In genomic region chr2:127775013-127775412, GRCm38 (mm10) we compare ENCODE assay signal across 19 mouse cellular contexts. TPM values are rescaled to one million over a fixed set of nuclear protein-coding genes. Genes with fewer than 3 reads are reported as not detected.
DNase-seq lines count a peak whose midpoint lies in the region; ATAC-seq and TF ChIP-seq lines count a peak whose summit lies in the region.
"Had no signal": no experiment of that assay in that cellular context is flagged by ENCODE, and none has a peak within 500 bp of the region (broad histone marks: within the 10 kb centered on the region; RNA-seq: fewer than 3 reads in every experiment).

No protein-coding gene starts in this region.

- no peak overlapping the region for H3K27ac ChIP-seq in heart, embryonic 11.5 days (ENCODE audit: low read depth, low read length)
- H3K27ac ChIP-seq in midbrain, embryonic 11.5 days (ENCODE audit: low read depth, low read length), result no peak overlapping the region; the same call in 1 of the 2 replicates
- no peak overlapping the region for H3K27ac ChIP-seq in midbrain, postnatal 0 days (ENCODE audit: low read depth, low read length)
- H3K27ac ChIP-seq in neural tube, embryonic 14.5 days (ENCODE audit: low read depth, low read length), result no peak overlapping the region
- H3K27ac ChIP-seq in thymus, adult 2 months (ENCODE audit: control insufficient read depth, insufficient read depth, low read length), result no peak overlapping the region
- H3K27ac ChIP-seq: heart, adult 2 months; lung, embryonic 15.5 days had no signal

- no peaks in the 10 kb centered on the region for H3K27me3 ChIP-seq in heart, embryonic 11.5 days (ENCODE audit: control insufficient read depth, insufficient read depth, low read length)
- H3K27me3 ChIP-seq in midbrain, embryonic 11.5 days (ENCODE audit: control insufficient read depth, insufficient read depth, low read length), result no peaks in the 10 kb centered on the region
- no peaks in the 10 kb centered on the region for H3K27me3 ChIP-seq in midbrain, postnatal 0 days (ENCODE audit: insufficient read depth, low read length)
- H3K27me3 ChIP-seq in neural tube, embryonic 14.5 days (ENCODE audit: control insufficient read depth, insufficient read depth, low read length), result no peaks in the 10 kb centered on the region
- H3K27me3 ChIP-seq in thymus, adult 2 months (ENCODE audit: control insufficient read depth, insufficient read depth, low read length), result no peaks in the 10 kb centered on the region
- H3K27me3 ChIP-seq: lung, embryonic 15.5 days had no signal

- H3K4me3 ChIP-seq in heart, embryonic 11.5 days (ENCODE audit: low read depth, low read length), result no peak overlapping the region
- no peak overlapping the region for H3K4me3 ChIP-seq in midbrain, embryonic 11.5 days (ENCODE audit: low read depth, low read length)
- no peak overlapping the region for H3K4me3 ChIP-seq in midbrain, postnatal 0 days (ENCODE audit: low read depth, low read length)
- no peak overlapping the region for H3K4me3 ChIP-seq in neural tube, embryonic 14.5 days (ENCODE audit: low read depth, low read length)
- no peak overlapping the region for H3K4me3 ChIP-seq in thymus, adult 2 months (ENCODE audit: control insufficient read depth, insufficient read depth, low read length)
- H3K4me3 ChIP-seq: heart, adult 2 months; hindbrain, embryonic 10.5 days; lung, embryonic 15.5 days had no signal

- no peak overlapping the region for H3K9ac ChIP-seq in heart, embryonic 11.5 days (ENCODE audit: low read depth, low read length)
- H3K9ac ChIP-seq in midbrain, embryonic 11.5 days (ENCODE audit: low read length), result no peak overlapping the region
- H3K9ac ChIP-seq in midbrain, postnatal 0 days (replicated peaks; ENCODE audit: low read length, poor library complexity, severe bottlenecking), result no peak overlapping the region
- no peak overlapping the region for H3K9ac ChIP-seq in neural tube, embryonic 14.5 days (replicated peaks; ENCODE audit: low read depth, low read length)
- H3K9ac ChIP-seq: liver, embryonic 14.5 days; lung, embryonic 15.5 days had no signal

- ATAC-seq in heart, embryonic 11.5 days (replicated peaks; ENCODE audit: insufficient number of reproducible peaks, low FRiP score, low TSS enrichment), result no peak
- ATAC-seq in midbrain, embryonic 11.5 days (ENCODE audit: low FRiP score), result peak; percentile 68; the same call in 1 of the 2 replicates
- ATAC-seq in midbrain, postnatal 0 days (ENCODE audit: low FRiP score), result no peak
- peak; percentile 72; the same call in 1 of the 2 replicates for ATAC-seq in neural tube, embryonic 14.5 days (ENCODE audit: low read depth)
- ATAC-seq: activated CD4-positive, CD25-positive, alpha-beta regulatory T cell, adult 4 months; CD4-positive, CD25-positive, alpha-beta regulatory T cell, adult 4 months had no signal

- TF ChIP-seq CTCF in midbrain, postnatal 0 days (IDR thresholded peaks at IDR 0.05), result no peak
- TF ChIP-seq CTCF in thymus, adult 2 months (IDR thresholded peaks at IDR 0.05; ENCODE audit: borderline replicate concordance, control insufficient read depth, extremely low read depth, insufficient read depth, low read length, poor library complexity), result no peak

- H3K36me3 ChIP-seq in heart, embryonic 11.5 days (ENCODE audit: control insufficient read depth, insufficient read depth, low read length), result no peaks in the 10 kb centered on the region
- peaks cover 12% of the 10 kb centered on the region for H3K36me3 ChIP-seq in midbrain, embryonic 11.5 days (ENCODE audit: control insufficient read depth, insufficient read depth, low read length)
- H3K36me3 ChIP-seq in midbrain, postnatal 0 days (ENCODE audit: insufficient read depth, low read length), result 0 out of 2 replicates have a peak, but pooled peaks cover 13% of the 10 kb centered on the region
- 0 out of 2 replicates have a peak, but pooled peaks cover 4% of the 10 kb centered on the region for H3K36me3 ChIP-seq in neural tube, embryonic 14.5 days (ENCODE audit: control insufficient read depth, insufficient read depth, low read length)
- H3K36me3 ChIP-seq in thymus, adult 2 months (ENCODE audit: control insufficient read depth, insufficient read depth, low read length), result no peaks in the 10 kb centered on the region

- H3K9me3 ChIP-seq in heart, embryonic 11.5 days (replicated peaks; ENCODE audit: control insufficient read depth, low read length), result no peaks in the 10 kb centered on the region
- no peaks in the 10 kb centered on the region for H3K9me3 ChIP-seq in midbrain, embryonic 11.5 days (ENCODE audit: control insufficient read depth, low read length)
- H3K9me3 ChIP-seq in midbrain, postnatal 0 days (ENCODE audit: low read length), result no peaks in the 10 kb centered on the region
- no peaks in the 10 kb centered on the region for H3K9me3 ChIP-seq in neural tube, embryonic 14.5 days (ENCODE audit: control insufficient read depth, low read length)
- H3K9me3 ChIP-seq: hindbrain, embryonic 10.5 days; lung, embryonic 15.5 days had no signal

- 84% methylated on average over 3 of the region's 3 CpGs for WGBS in heart, embryonic 11.5 days (ENCODE audit: insufficient replicate concordance)
- 60% methylated on average over 3 of the region's 3 CpGs for WGBS in midbrain, embryonic 11.5 days
- WGBS in midbrain, postnatal 0 days, result 61% methylated on average over 3 of the region's 3 CpGs
- 55% methylated on average over 3 of the region's 3 CpGs for WGBS in neural tube, embryonic 14.5 days
- 96% methylated on average over 3 of the region's 3 CpGs for WGBS in thymus, adult 2 months

- TF ChIP-seq POLR2A in thymus, adult 2 months (IDR thresholded peaks at IDR 0.05; ENCODE audit: control insufficient read depth, extremely low read depth, insufficient read depth, low read length, poor library complexity), result no peak

- peak; percentile 8 for DNase-seq in adrenal gland, adult 2 months
- no peak for DNase-seq in adrenal gland, postnatal 25 days
- peak; percentile 27 for DNase-seq in heart, adult 11 months
- DNase-seq in midbrain, embryonic 11.5 days (ENCODE audit: low spot score, missing footprints), result peak; percentile 78
- DNase-seq in midbrain, postnatal 0 days (ENCODE audit: low spot score), result no peak
- DNase-seq in thymus, adult 2 months, result no peak
- DNase-seq: cerebellum, adult 2 months; cerebellum, postnatal 36 days; heart, adult 2 months; layer of hippocampus, postnatal 36 days; lung, postnatal 4 days had no signal

- H3K4me2 ChIP-seq in heart, embryonic 11.5 days, result no peak overlapping the region
- no peak overlapping the region for H3K4me2 ChIP-seq in midbrain, embryonic 11.5 days
- no peak overlapping the region for H3K4me2 ChIP-seq in midbrain, postnatal 0 days (ENCODE audit: low read depth, low read length, poor library complexity, severe bottlenecking)
- H3K4me2 ChIP-seq in neural tube, embryonic 14.5 days (ENCODE audit: low read depth, low read length), result no peak overlapping the region
- H3K4me2 ChIP-seq: lung, embryonic 15.5 days had no signal

- no peaks in the 10 kb centered on the region; the same call in 1 of the 2 replicates for H3K4me1 ChIP-seq in heart, embryonic 11.5 days (ENCODE audit: control insufficient read depth, insufficient read depth, low read length)
- peaks cover 7% of the 10 kb centered on the region for H3K4me1 ChIP-seq in midbrain, embryonic 11.5 days (ENCODE audit: control insufficient read depth, insufficient read depth, low read length)
- no peaks in the 10 kb centered on the region; the same call in 1 of the 2 replicates for H3K4me1 ChIP-seq in midbrain, postnatal 0 days (ENCODE audit: insufficient read depth, low read length)
- H3K4me1 ChIP-seq in neural tube, embryonic 14.5 days (ENCODE audit: control insufficient read depth, insufficient read depth, low read length), result no peaks in the 10 kb centered on the region
- no peaks in the 10 kb centered on the region for H3K4me1 ChIP-seq in thymus, adult 2 months (replicated peaks; ENCODE audit: control insufficient read depth, insufficient read depth, low read length)
- H3K4me1 ChIP-seq: lung, embryonic 15.5 days had no signal

RNA-seq across cellular contexts. Expression of gene Nphp1, which starts 13.7 kb away (rescaled TPM):
- 10 to 100 TPM; 21.1 to 25.7 TPM for total RNA-seq in adrenal gland, adult 2 months (2021)
- polyA plus RNA-seq in adrenal gland, adult 2 months (2012; rRNA removed), result 4.9 and 5.6 TPM in 2 replicates
- total RNA-seq in adrenal gland, postnatal 25 days (2021), result 17.8 and 27.6 TPM in 2 replicates
- 12.1 and 15.4 TPM in 2 replicates for polyA plus RNA-seq in heart, embryonic 11.5 days (2014; fragmentation: Nextera tagmentation; extraction: Ambion mirVana)
- 35.5 and 36.5 TPM in 2 replicates for polyA plus RNA-seq in midbrain, embryonic 11.5 days (2014; fragmentation: Nextera tagmentation; extraction: Ambion mirVana)
- 10.4 and 11.3 TPM in 2 replicates for total RNA-seq in midbrain, postnatal 0 days (2014; rRNA removed)
- 17.1 and 18.6 TPM in 2 replicates for polyA plus RNA-seq in midbrain, postnatal 0 days (2015; fragmentation: Nextera tagmentation; extraction: Ambion mirVana)
- 9.1 and 12.4 TPM in 2 replicates for polyA plus RNA-seq in neural tube, embryonic 14.5 days (2014; fragmentation: Nextera tagmentation; extraction: Ambion mirVana)
- 5.5 and 5.6 TPM in 2 replicates for polyA plus RNA-seq in thymus, adult 2 months (2012; rRNA removed)

RNA-seq across cellular contexts. Expression of gene Mtln, which starts 17.3 kb away (rescaled TPM):
- 100 to 1,000 TPM in 1 of 2 experiments, 10 to 100 TPM in 1; 84.2 to 104 TPM for total RNA-seq in adrenal gland, adult 2 months (2021)
- polyA plus RNA-seq in adrenal gland, adult 2 months (2012; rRNA removed), result 78.5 and 116 TPM in 2 replicates
- total RNA-seq in adrenal gland, postnatal 25 days (2021), result 83.7 and 107 TPM in 2 replicates
- 37.9 and 40.3 TPM in 2 replicates for polyA plus RNA-seq in heart, embryonic 11.5 days (2014; fragmentation: Nextera tagmentation; extraction: Ambion mirVana)
- 30.1 and 30.8 TPM in 2 replicates for polyA plus RNA-seq in midbrain, embryonic 11.5 days (2014; fragmentation: Nextera tagmentation; extraction: Ambion mirVana)
- total RNA-seq in midbrain, postnatal 0 days (2014; rRNA removed), result 10.9 and 24.4 TPM in 2 replicates
- polyA plus RNA-seq in midbrain, postnatal 0 days (2015; fragmentation: Nextera tagmentation; extraction: Ambion mirVana), result 56.6 and 63.0 TPM in 2 replicates
- polyA plus RNA-seq in neural tube, embryonic 14.5 days (2014; fragmentation: Nextera tagmentation; extraction: Ambion mirVana), result 44.4 and 61.5 TPM in 2 replicates
- 41.9 and 55.4 TPM in 2 replicates for polyA plus RNA-seq in thymus, adult 2 months (2012; rRNA removed)

RNA-seq across cellular contexts. Expression of gene Mall, which starts 45.3 kb away (rescaled TPM):
- 1 to 10 TPM; 1.8 to 2.0 TPM for total RNA-seq in adrenal gland, adult 2 months (2021)
- 1.9 and 4.6 TPM in 2 replicates for polyA plus RNA-seq in adrenal gland, adult 2 months (2012; rRNA removed)
- 0.61 and 0.76 TPM in 2 replicates for total RNA-seq in adrenal gland, postnatal 25 days (2021)
- polyA plus RNA-seq in heart, embryonic 11.5 days (2014; fragmentation: Nextera tagmentation; extraction: Ambion mirVana), result 2.5 and 3.8 TPM in 2 replicates
- polyA plus RNA-seq in midbrain, embryonic 11.5 days (2014; fragmentation: Nextera tagmentation; extraction: Ambion mirVana), result 0.61 and 0.77 TPM in 2 replicates
- 0.93 and 1.7 TPM in 2 replicates for total RNA-seq in midbrain, postnatal 0 days (2014; rRNA removed)
- 0.39 and 0.53 TPM in 2 replicates for polyA plus RNA-seq in midbrain, postnatal 0 days (2015; fragmentation: Nextera tagmentation; extraction: Ambion mirVana)
- polyA plus RNA-seq in neural tube, embryonic 14.5 days (2014; fragmentation: Nextera tagmentation; extraction: Ambion mirVana), result 0.59 and 0.73 TPM in 2 replicates
- polyA plus RNA-seq in thymus, adult 2 months (2012; rRNA removed), result 7.4 and 8.1 TPM in 2 replicates
- polyA plus RNA-seq: activated CD4-positive, CD25-positive, alpha-beta regulatory T cell, adult 4 months; CD4-positive, CD25-positive, alpha-beta regulatory T cell, adult 4 months had no signal

RNA-seq across cellular contexts. Expression of gene Bub1, which starts 56.7 kb away (rescaled TPM):
- 1 to 10 TPM in 1 of 2 experiments, under 1 TPM in 1; 0.24 to 1.2 TPM for total RNA-seq in adrenal gland, adult 2 months (2021)
- 0.02 and 0.35 TPM in 2 replicates for polyA plus RNA-seq in adrenal gland, adult 2 months (2012; rRNA removed)
- total RNA-seq in adrenal gland, postnatal 25 days (2021), result 3.4 and 5.1 TPM in 2 replicates
- polyA plus RNA-seq in heart, embryonic 11.5 days (2014; fragmentation: Nextera tagmentation; extraction: Ambion mirVana), result 19.2 and 24.7 TPM in 2 replicates
- polyA plus RNA-seq in midbrain, embryonic 11.5 days (2014; fragmentation: Nextera tagmentation; extraction: Ambion mirVana), result 33.7 and 37.5 TPM in 2 replicates
- total RNA-seq in midbrain, postnatal 0 days (2014; rRNA removed), result 3.7 and 8.8 TPM in 2 replicates
- polyA plus RNA-seq in midbrain, postnatal 0 days (2015; fragmentation: Nextera tagmentation; extraction: Ambion mirVana), result 1.9 and 2.2 TPM in 2 replicates
- 1.9 and 2.8 TPM in 2 replicates for polyA plus RNA-seq in neural tube, embryonic 14.5 days (2014; fragmentation: Nextera tagmentation; extraction: Ambion mirVana)
- polyA plus RNA-seq in thymus, adult 2 months (2012; rRNA removed), result 9.9 and 10.6 TPM in 2 replicates
- total RNA-seq: gastrocnemius, adult 8-10 months had no signal

Comparison
In these comparisons a context has a peak if more than half of its experiments do, and no peak if none do; other contexts are left out.
1. DNase-seq: peak in adrenal gland, adult 2 months (single experiment), heart, adult 11 months (single experiment) and midbrain, embryonic 11.5 days (single experiment); none in adrenal gland, postnatal 25 days (single experiment), midbrain, postnatal 0 days (single experiment) and thymus, adult 2 months (single experiment).
2. ATAC-seq: peak in midbrain, embryonic 11.5 days (single experiment) and neural tube, embryonic 14.5 days (single experiment); none in heart, embryonic 11.5 days (single experiment) and midbrain, postnatal 0 days (single experiment).